ENCODE assay signal across 8 mouse cellular contexts in the genomic region with DNA sequence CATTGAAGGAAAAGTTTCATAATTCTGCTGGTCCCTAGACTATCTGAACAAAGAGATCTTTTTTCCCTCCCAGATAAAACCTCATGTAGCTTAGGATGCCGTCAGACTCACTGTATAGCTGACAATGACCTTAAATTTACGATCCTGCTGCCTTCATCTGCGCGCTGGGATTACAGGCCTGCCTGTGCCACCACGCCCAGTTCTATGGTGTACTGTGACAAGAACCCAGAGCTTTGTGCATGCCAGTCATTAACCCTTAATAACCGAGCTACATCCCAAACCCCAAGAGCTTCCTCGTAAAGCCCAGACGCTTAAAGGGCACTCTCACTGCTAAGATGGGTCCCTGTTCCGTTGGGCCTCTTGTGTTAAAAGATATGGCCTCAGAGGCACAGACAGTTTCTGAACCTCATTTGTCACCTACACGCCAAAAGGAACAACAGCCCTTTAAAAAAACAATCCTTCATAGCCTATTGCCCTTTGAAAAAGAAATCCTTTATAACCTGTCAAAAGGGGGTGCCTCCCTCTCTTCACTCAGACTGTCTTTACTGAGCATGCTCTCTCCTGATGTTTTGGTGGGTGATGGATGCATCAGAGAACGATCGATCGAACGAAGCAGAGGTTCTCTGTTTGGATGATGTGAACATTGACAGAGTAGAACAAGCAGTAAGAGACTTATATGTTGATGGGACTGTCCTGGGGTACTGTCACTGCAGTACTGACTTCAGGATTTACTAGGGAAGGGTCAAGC. TPM values are rescaled to one million over a fixed set of nuclear protein-coding genes. Genes with fewer than 3 reads are reported as not detected.
DNase-seq lines count a peak whose midpoint lies in the region; ATAC-seq and TF ChIP-seq lines count a peak whose summit lies in the region.

No protein-coding gene starts in this region.

- peak overlapping the region; percentile 55 for H3K4me3 ChIP-seq in thymus, adult 2 months (ENCODE audit: control insufficient read depth, insufficient read depth, low read length)
- H3K4me3 ChIP-seq in liver, embryonic 13.5 days (replicated peaks) = peak overlapping the region; percentile 82
- peak overlapping the region; percentile 69 for H3K4me3 ChIP-seq in neural tube, embryonic 14.5 days (ENCODE audit: low read depth, low read length)

- TF ChIP-seq CTCF in thymus, adult 2 months (IDR thresholded peaks at IDR 0.05; ENCODE audit: borderline replicate concordance, control insufficient read depth, extremely low read depth, insufficient read depth, low read length, poor library complexity) = no peak

- peak overlapping the region; percentile 91 for H3K4me2 ChIP-seq in liver, embryonic 13.5 days
- H3K4me2 ChIP-seq in neural tube, embryonic 14.5 days (ENCODE audit: low read depth, low read length) = peak overlapping the region; percentile 86

- peak; percentile 26 to 33; a peak in 2 of 4 replicates for ATAC-seq in hematopoietic stem cell, adult 5-6 weeks (replicated peaks in 1 of 2; ENCODE audit: insufficient read depth in 1 of 2, low FRiP score in 2 of 2, low TSS enrichment in 1 of 2, low read depth in 1 of 2, poor library complexity in 2 of 2, severe bottlenecking in 2 of 2)
- peak; percentile 64 for ATAC-seq in liver, embryonic 13.5 days (ENCODE audit: low read depth)
- ATAC-seq in neural tube, embryonic 14.5 days (ENCODE audit: low read depth) = peak; percentile 75

- H3K9ac ChIP-seq in liver, embryonic 13.5 days = peak overlapping the region; percentile 89
- peak overlapping the region; percentile 87 for H3K9ac ChIP-seq in neural tube, embryonic 14.5 days (replicated peaks; ENCODE audit: low read depth, low read length)

- H3K27me3 ChIP-seq in thymus, adult 2 months (ENCODE audit: control insufficient read depth, insufficient read depth, low read length) = no peaks in the 10 kb centered on the region
- no peaks in the 10 kb centered on the region for H3K27me3 ChIP-seq in liver, embryonic 13.5 days
- no peaks in the 10 kb centered on the region for H3K27me3 ChIP-seq in neural tube, embryonic 14.5 days (ENCODE audit: control insufficient read depth, insufficient read depth, low read length)

- 16% methylated on average over 14 of the region's 14 CpGs for WGBS in thymus, adult 2 months
- 21% methylated on average over 14 of the region's 14 CpGs for WGBS in liver, embryonic 13.5 days (ENCODE audit: insufficient replicate concordance)
- 6% methylated on average over 14 of the region's 14 CpGs for whole genome bisulfite sequencing in neural tube, embryonic 14.5 days

- H3K9me3 ChIP-seq in liver, embryonic 13.5 days (replicated peaks) = no peaks in the 10 kb centered on the region
- no peaks in the 10 kb centered on the region for H3K9me3 ChIP-seq in neural tube, embryonic 14.5 days (ENCODE audit: control insufficient read depth, low read length)

- peaks cover 19% of the 10 kb centered on the region for H3K36me3 ChIP-seq in thymus, adult 2 months (ENCODE audit: control insufficient read depth, insufficient read depth, low read length)
- H3K36me3 ChIP-seq in liver, embryonic 13.5 days = peaks cover 38% of the 10 kb centered on the region
- peaks cover 20% of the 10 kb centered on the region for H3K36me3 ChIP-seq in neural tube, embryonic 14.5 days (ENCODE audit: control insufficient read depth, insufficient read depth, low read length)

- peak overlapping the region; percentile 86 for H3K27ac ChIP-seq in thymus, adult 2 months (ENCODE audit: control insufficient read depth, insufficient read depth, low read length)
- peak overlapping the region; percentile 88 for H3K27ac ChIP-seq in liver, embryonic 13.5 days
- H3K27ac ChIP-seq in neural tube, embryonic 14.5 days (ENCODE audit: low read depth, low read length) = peak overlapping the region; percentile 99

- peak; percentile 57 for DNase-seq in embryo, embryonic 11 days
- no peak for DNase-seq in embryo, embryonic 10.5 days (ENCODE audit: low spot score)
- DNase-seq in thymus, adult 2 months = peak; percentile 35
- DNase-seq in thymus, postnatal 0 days (ENCODE audit: low spot score) = no peak
- DNase-seq in liver, embryonic 13.5 days = no peak
- DNase-seq in adrenal gland, postnatal 10 days = no peak

- H3K4me1 ChIP-seq in thymus, adult 2 months (replicated peaks; ENCODE audit: control insufficient read depth, insufficient read depth, low read length) = peaks cover 7% of the 10 kb centered on the region; the same call in 1 of the 2 replicates
- H3K4me1 ChIP-seq in liver, embryonic 13.5 days (replicated peaks) = peaks cover 29% of the 10 kb centered on the region
- peaks cover 12% of the 10 kb centered on the region for H3K4me1 ChIP-seq in neural tube, embryonic 14.5 days (ENCODE audit: control insufficient read depth, insufficient read depth, low read length)

- TF ChIP-seq POLR2A in thymus, adult 2 months (IDR thresholded peaks at IDR 0.05; ENCODE audit: control insufficient read depth, extremely low read depth, insufficient read depth, low read length, poor library complexity) = no peak

RNA-seq across cellular contexts. Expression of gene Zfp628, which starts 0.8 kb away (rescaled TPM):
- 40.2 and 51.2 TPM in 2 replicates for polyA plus RNA-seq in thymus, adult 2 months (2012; rRNA removed)
- 2.7 and 3.1 TPM in 2 replicates for polyA plus RNA-seq in thymus, postnatal 0 days (2015; fragmentation: Nextera tagmentation; extraction: Ambion mirVana)
- total RNA-seq in hematopoietic stem cell, adult 5-6 weeks (2017) = 2.2 and 3.2 TPM in 2 replicates
- polyA plus RNA-seq in liver, embryonic 13.5 days (2015; fragmentation: Nextera tagmentation; extraction: Ambion mirVana) = 1.4 and 1.6 TPM in 2 replicates
- 2.8 and 3.7 TPM in 2 replicates for polyA plus RNA-seq in neural tube, embryonic 14.5 days (2014; fragmentation: Nextera tagmentation; extraction: Ambion mirVana)
- 10 to 100 TPM; 14.7 to 16.4 TPM for total RNA-seq in adrenal gland, postnatal 10 days (2021)

RNA-seq across cellular contexts. Expression of gene Nat14, which starts 6.0 kb away (rescaled TPM):
- 4.4 and 5.9 TPM in 2 replicates for polyA plus RNA-seq in thymus, adult 2 months (2012; rRNA removed)
- 0.22 and 0.60 TPM in 2 replicates for polyA plus RNA-seq in thymus, postnatal 0 days (2015; fragmentation: Nextera tagmentation; extraction: Ambion mirVana)
- not detected in 2 replicates for total RNA-seq in hematopoietic stem cell, adult 5-6 weeks (2017)
- 0.57 and 0.67 TPM in 2 replicates for polyA plus RNA-seq in liver, embryonic 13.5 days (2015; fragmentation: Nextera tagmentation; extraction: Ambion mirVana)
- 24.4 and 27.9 TPM in 2 replicates for polyA plus RNA-seq in neural tube, embryonic 14.5 days (2014; fragmentation: Nextera tagmentation; extraction: Ambion mirVana)
- total RNA-seq in adrenal gland, postnatal 10 days (2021) = 1 to 10 TPM; 5.5 to 8.5 TPM

RNA-seq across cellular contexts. Expression of gene Gm36210, which starts 9.5 kb away (rescaled TPM):
- 0.15 and 0.17 TPM in 2 replicates for polyA plus RNA-seq in thymus, adult 2 months (2012; rRNA removed)
- polyA plus RNA-seq in thymus, postnatal 0 days (2015; fragmentation: Nextera tagmentation; extraction: Ambion mirVana) = 0.10 TPM in 2 replicates
- not detected in 2 replicates for total RNA-seq in hematopoietic stem cell, adult 5-6 weeks (2017)
- polyA plus RNA-seq in liver, embryonic 13.5 days (2015; fragmentation: Nextera tagmentation; extraction: Ambion mirVana) = 0.07 TPM in 1 of 2 replicates, not detected in the other
- 0.37 and 0.41 TPM in 2 replicates for polyA plus RNA-seq in neural tube, embryonic 14.5 days (2014; fragmentation: Nextera tagmentation; extraction: Ambion mirVana)
- total RNA-seq in adrenal gland, postnatal 10 days (2021) = not detected

RNA-seq across cellular contexts. Expression of gene Ssc5d, which starts 9.7 kb away (rescaled TPM):
- 1.0 and 1.1 TPM in 2 replicates for polyA plus RNA-seq in thymus, adult 2 months (2012; rRNA removed)
- 0.07 and 0.19 TPM in 2 replicates for polyA plus RNA-seq in thymus, postnatal 0 days (2015; fragmentation: Nextera tagmentation; extraction: Ambion mirVana)
- total RNA-seq in hematopoietic stem cell, adult 5-6 weeks (2017) = not detected in 2 replicates
- 0.03 and 0.09 TPM in 2 replicates for polyA plus RNA-seq in liver, embryonic 13.5 days (2015; fragmentation: Nextera tagmentation; extraction: Ambion mirVana)
- polyA plus RNA-seq in neural tube, embryonic 14.5 days (2014; fragmentation: Nextera tagmentation; extraction: Ambion mirVana) = 0.40 and 1.3 TPM in 2 replicates
- 1 to 10 TPM; 5.9 to 6.9 TPM for total RNA-seq in adrenal gland, postnatal 10 days (2021)

RNA-seq across cellular contexts. Expression of gene Isoc2a, which starts 38.9 kb away (rescaled TPM):
- 20.3 and 20.5 TPM in 2 replicates for polyA plus RNA-seq in thymus, adult 2 months (2012; rRNA removed)
- polyA plus RNA-seq in thymus, postnatal 0 days (2015; fragmentation: Nextera tagmentation; extraction: Ambion mirVana) = 0.72 and 0.81 TPM in 2 replicates
- total RNA-seq in hematopoietic stem cell, adult 5-6 weeks (2017) = 7.1 and 9.0 TPM in 2 replicates
- polyA plus RNA-seq in liver, embryonic 13.5 days (2015; fragmentation: Nextera tagmentation; extraction: Ambion mirVana) = 0.45 and 0.52 TPM in 2 replicates
- 0.58 and 0.76 TPM in 2 replicates for polyA plus RNA-seq in neural tube, embryonic 14.5 days (2014; fragmentation: Nextera tagmentation; extraction: Ambion mirVana)
- 10 to 100 TPM; 52.8 to 56.8 TPM for total RNA-seq in adrenal gland, postnatal 10 days (2021)

Comparison
In these comparisons a context has a peak if more than half of its experiments do, and no peak if none do; other contexts are left out.
1. DNase-seq: peak in embryo, embryonic 11 days (single experiment) and thymus, adult 2 months (single experiment); none in embryo, embryonic 10.5 days (single experiment), thymus, postnatal 0 days (single experiment), liver, embryonic 13.5 days (single experiment) and adrenal gland, postnatal 10 days (single experiment).
2. Peak in every context shown above with its lines, with median percentiles within 50 percentile points of each other: H3K27ac ChIP-seq, H3K4me3 ChIP-seq and ATAC-seq.